Mouse (Mus musculus) G1E (cell line): ENCODE results near the gene Fggy.

Experiments
- CTCF ChIP-seq: IDR thresholded peaks from 2 replicates; pipeline ENCODE4 v1.5.1; 2012; ENCODE audit warnings: low read depth, low read length, inconsistent platforms, mixed read lengths
- GATA1 ChIP-seq: IDR thresholded peaks from 2 replicates; pipeline ENCODE4 v1.6.1; 2012; ENCODE audit warnings: borderline replicate concordance, low read length, inconsistent platforms, mixed read lengths

GRCm38 (mm10) chr4:95884184-95885145 is 327.2 kb downstream of the Fggy start:
- TF ChIP-seq GATA1 = no peak
- no peak for TF ChIP-seq CTCF
